Mouse (Mus musculus) right cerebral cortex, postnatal 10 days (tissue): Measurements from ENCODE around the gene Fnd3c2.
"Not testable (repeated sequence)": the region's sequence is repeated elsewhere in the genome, so short reads cannot be mapped to it uniquely, and the experiment has no call there.

Experiments used
- DNase-seq, 2 experiments: peaks; one replicate each; pipeline ENCODE4 v3.0.0; 2021; ENCODE audit warnings: low spot score in 2 of 2

Fnd3c2 gene

GRCm38 (mm10) chrX:106255276-106255675 lies at the start of gene Fnd3c2:
Gene Fnd3c2, minus strand, starts transcription at chrX:106255376.
- DNase-seq = no peak

GRCm38 (mm10) chrX:106284441-106284840 lies 29.3 kb upstream of the Fnd3c2 start:
- DNase-seq = no peak

- no peak for DNase-seq
Measured at GRCm38 (mm10) chrX:106221058-106221457, 34.1 kb downstream of the Fnd3c2 start, which contains the start of gene Taf9b. Gene Taf9b, minus strand, starts transcription at chrX:106221158.

- peak; percentile 82 to 83 for DNase-seq
Measured at GRCm38 (mm10) chrX:106219171-106220032, 35.8 kb downstream of the Fnd3c2 start.

GRCm38 (mm10) chrX:106209100-106209499 lies 46.1 kb downstream of the Fnd3c2 start:
- no peak for DNase-seq

GRCm38 (mm10) chrX:106198904-106199303 lies 56.3 kb downstream of the Fnd3c2 start:
- no peak for DNase-seq

GRCm38 (mm10) chrX:106197308-106197707 lies 57.9 kb downstream of the Fnd3c2 start:
- DNase-seq = no peak

- not testable (repeated sequence) for DNase-seq
Measured at GRCm38 (mm10) chrX:106194361-106194760, 60.8 kb downstream of the Fnd3c2 start.

- DNase-seq = no peak
Measured at GRCm38 (mm10) chrX:106190091-106190490, 65.1 kb downstream of the Fnd3c2 start.

GRCm38 (mm10) chrX:106189356-106189755 lies 65.8 kb downstream of the Fnd3c2 start:
- no peak for DNase-seq

GRCm38 (mm10) chrX:106187737-106188136 lies 67.4 kb downstream of the Fnd3c2 start:
- DNase-seq = no peak

- peak; percentile 95 to 98 for DNase-seq
Measured at GRCm38 (mm10) chrX:106186713-106187649, 68.2 kb downstream of the Fnd3c2 start, which contains the start of gene Pgk1. Gene Pgk1, plus strand, starts transcription at chrX:106187100.

GRCm38 (mm10) chrX:106185706-106186105 lies 69.5 kb downstream of the Fnd3c2 start:
- no peak for DNase-seq
